Mouse (Mus musculus) lung, embryonic 16.5 days (tissue): ENCODE data around the gene Zfp618. TPM values are rescaled to one million over a fixed set of nuclear protein-coding genes. Genes with fewer than 3 reads are reported as not detected.
A peak's percentile ranks its signal among the peaks of the same experiment; 100 is the strongest.

Experiments used
- ATAC-seq: fragments of 200-750 bp; cut with Nextera tagmentation; 2 replicates; pipeline ENCODE4 v1.8.0; 2017; ENCODE audit warnings: low read depth, mild to moderate bottlenecking, moderate library complexity
- H3K27ac ChIP-seq: fragments of 300-500 bp; sonication (generic); 2 replicates; pipeline ENCODE4 v1.5.1; 2014; ENCODE audit warnings: mild to moderate bottlenecking, control low read depth, low read length
- H3K27me3 ChIP-seq: fragments of 300-500 bp; sonication (generic); 2 replicates; pipeline ENCODE4 v1.6.1; 2014; ENCODE audit warnings: low read depth, low read length, mixed read lengths; ENCODE audit not compliant: control insufficient read depth, insufficient read depth
- H3K36me3 ChIP-seq: fragments of 300-500 bp; sonication (generic); 2 replicates; pipeline ENCODE4 v1.6.1; 2014; ENCODE audit warnings: low read length; ENCODE audit not compliant: control insufficient read depth, insufficient read depth
- H3K4me1 ChIP-seq: fragments of 300-500 bp; sonication (generic); replicated peaks from 2 replicates; pipeline ENCODE4 v1.6.1; 2014; ENCODE audit warnings: low read length, mixed read lengths; ENCODE audit not compliant: control insufficient read depth, insufficient read depth
- H3K4me2 ChIP-seq: fragments of 300-500 bp; sonication (generic); 2 replicates; pipeline ENCODE4 v1.6.1; 2014; ENCODE audit warnings: low read depth, low read length, control low read depth
- H3K4me3 ChIP-seq: fragments of 300-500 bp; sonication (generic); 2 replicates; pipeline ENCODE4 v1.5.1; 2014; ENCODE audit warnings: mild to moderate bottlenecking, low read length, control low read depth
- H3K9ac ChIP-seq: fragments of 300-500 bp; sonication (generic); 2 replicates; pipeline ENCODE4 v1.6.1; 2014; ENCODE audit warnings: low read length, control low read depth
- H3K9me3 ChIP-seq: fragments of 300-500 bp; sonication (generic); 2 replicates; pipeline ENCODE4 v1.6.1; 2016; ENCODE audit warnings: low read length; ENCODE audit not compliant: control insufficient read depth
- WGBS: fragments of 180-500 bp; shearing (Covaris S2); extraction: QIAGEN DNeasy Blood & Tissue Kit; methylation state at CpG from one replicate; pipeline ENCODE4 v1.1.7; 2014; 5-methylcytosine and 5-hydroxymethylcytosine counted together
- polyA plus RNA-seq: library from polyadenylated mRNA; unstranded; fragments of >200 nt; fragmentation: Nextera tagmentation; extraction: Ambion mirVana; gene quantifications from 2 replicates; pipeline ENCODE4 v1.2.1, GENCODE M21; 2015

The Zfp618 gene
- polyA plus RNA-seq, 1 experiment from 2014 or later = 26.7 TPM

GRCm38 (mm10) chr4:63084473-63084889, 119.1 kb downstream of the Zfp618 start:
- ATAC-seq = peak; percentile 70
- Histone ChIP-seq H3K4me1 (peaks cover 5% of the 10 kb centered on the region), H3K9ac (no peak overlapping the region), H3K27ac (no peak overlapping the region), H3K9me3 (0 out of 2 replicates have a peak, but pooled peaks cover 2% of the 10 kb centered on the region), H3K27me3 (no peaks in the 10 kb centered on the region), H3K4me2 (no peak overlapping the region), H3K36me3 (peaks cover 13% of the 10 kb centered on the region), H3K4me3 (no peak overlapping the region)
- WGBS = 62% methylated on average over 8 of the region's 8 CpGs

- H3K27ac ChIP-seq = no peak overlapping the region
- H3K4me1 ChIP-seq = no peaks in the 10 kb centered on the region
- H3K9me3 ChIP-seq = no peaks in the 10 kb centered on the region
- ATAC-seq = no peak
- H3K4me2 ChIP-seq = no peak overlapping the region
- WGBS = 82% methylated on average over 1 of the region's 1 CpGs
- H3K36me3 ChIP-seq = peaks cover 10% of the 10 kb centered on the region; the same call in 1 of the 2 replicates
- no peak overlapping the region for H3K9ac ChIP-seq
- no peak overlapping the region for H3K4me3 ChIP-seq
- no peaks in the 10 kb centered on the region for H3K27me3 ChIP-seq
These were observed 124.1 kb downstream of the Zfp618 start for GRCm38 (mm10) chr4:63089484-63089883.

- Histone ChIP-seq H3K4me2 (no peak overlapping the region), H3K9me3 (no peaks in the 10 kb centered on the region), H3K36me3 (peaks cover 15% of the 10 kb centered on the region; the same call in 1 of the 2 replicates), H3K27ac (no peak overlapping the region), H3K27me3 (no peaks in the 10 kb centered on the region), H3K9ac (no peak overlapping the region), H3K4me3 (no peak overlapping the region), H3K4me1 (no peaks in the 10 kb centered on the region)
- no peak for ATAC-seq
- WGBS = 65% methylated on average over 5 of the region's 5 CpGs
These were observed 125.8 kb downstream of the Zfp618 start for GRCm38 (mm10) chr4:63091151-63091550.

- no peaks in the 10 kb centered on the region for H3K4me1 ChIP-seq
- no peak overlapping the region for H3K4me3 ChIP-seq
- peaks cover 16% of the 10 kb centered on the region for H3K36me3 ChIP-seq
- no peaks in the 10 kb centered on the region for H3K27me3 ChIP-seq
- peak; percentile 62; the same call in 1 of the 2 replicates for ATAC-seq
- H3K9ac ChIP-seq = no peak overlapping the region
- H3K27ac ChIP-seq = peak overlapping the region; percentile 13; the same call in 1 of the 2 replicates
- no peaks in the 10 kb centered on the region for H3K9me3 ChIP-seq
- H3K4me2 ChIP-seq = no peak overlapping the region
- WGBS = 74% methylated on average over 1 of the region's 1 CpGs
These were observed 132.2 kb downstream of the Zfp618 start for GRCm38 (mm10) chr4:63097603-63098002.

GRCm38 (mm10) chr4:63100478-63100877, 135.1 kb downstream of the Zfp618 start:
- H3K9ac ChIP-seq = no peak overlapping the region
- no peak overlapping the region for H3K27ac ChIP-seq
- no peak for ATAC-seq
- H3K4me2 ChIP-seq = no peak overlapping the region
- no peak overlapping the region for H3K4me3 ChIP-seq
- H3K4me1 ChIP-seq = no peaks in the 10 kb centered on the region
- 87% methylated on average over 11 of the region's 11 CpGs for WGBS
- H3K27me3 ChIP-seq = no peaks in the 10 kb centered on the region
- H3K9me3 ChIP-seq = no peaks in the 10 kb centered on the region
- peaks cover 12% of the 10 kb centered on the region for H3K36me3 ChIP-seq

- H3K9ac ChIP-seq = no peak overlapping the region
- H3K4me2 ChIP-seq = no peak overlapping the region
- no peak for ATAC-seq
- no peaks in the 10 kb centered on the region for H3K4me1 ChIP-seq
- H3K27ac ChIP-seq = no peak overlapping the region
- H3K27me3 ChIP-seq = no peaks in the 10 kb centered on the region
- 90% methylated on average over 4 of the region's 4 CpGs for WGBS
- H3K36me3 ChIP-seq = peaks cover 17% of the 10 kb centered on the region
- H3K9me3 ChIP-seq = no peaks in the 10 kb centered on the region
- no peak overlapping the region for H3K4me3 ChIP-seq
These were observed 136.7 kb downstream of the Zfp618 start for GRCm38 (mm10) chr4:63102025-63102424.

- peaks cover 12% of the 10 kb centered on the region; the same call in 1 of the 2 replicates for H3K36me3 ChIP-seq
- H3K4me2 ChIP-seq = no peak overlapping the region
- H3K9ac ChIP-seq = no peak overlapping the region
- H3K4me1 ChIP-seq = no peaks in the 10 kb centered on the region
- no peaks in the 10 kb centered on the region for H3K27me3 ChIP-seq
- ATAC-seq = no peak
- WGBS = 92% methylated on average over 8 of the region's 8 CpGs
- H3K4me3 ChIP-seq = no peak overlapping the region
- no peak overlapping the region for H3K27ac ChIP-seq
- no peaks in the 10 kb centered on the region for H3K9me3 ChIP-seq
These were observed 140.3 kb downstream of the Zfp618 start for GRCm38 (mm10) chr4:63105651-63106050.

GRCm38 (mm10) chr4:63118639-63119437, 153.5 kb downstream of the Zfp618 start:
- no peaks in the 10 kb centered on the region for H3K4me1 ChIP-seq
- peaks cover 17% of the 10 kb centered on the region for H3K36me3 ChIP-seq
- no peaks in the 10 kb centered on the region; the same call in 1 of the 2 replicates for H3K9me3 ChIP-seq
- no peak overlapping the region for H3K27ac ChIP-seq
- no peak overlapping the region for H3K4me2 ChIP-seq
- H3K9ac ChIP-seq = no peak overlapping the region
- H3K4me3 ChIP-seq = no peak overlapping the region
- no peaks in the 10 kb centered on the region for H3K27me3 ChIP-seq
- 87% methylated on average over 5 of the region's 5 CpGs for WGBS
- peak; percentile 86 for ATAC-seq

- Histone ChIP-seq H3K27me3 (no peaks in the 10 kb centered on the region), H3K36me3 (peaks cover 20% of the 10 kb centered on the region), H3K4me1 (no peaks in the 10 kb centered on the region), H3K9ac (no peak overlapping the region), H3K27ac (no peak overlapping the region), H3K4me3 (no peak overlapping the region), H3K9me3 (no peaks in the 10 kb centered on the region; the same call in 1 of the 2 replicates), H3K4me2 (no peak overlapping the region)
- ATAC-seq = no peak
- 79% methylated on average over 8 of the region's 8 CpGs for WGBS
These were observed 159.6 kb downstream of the Zfp618 start for GRCm38 (mm10) chr4:63124861-63125466.
